Mouse (Mus musculus) liver, adult 2 months (tissue): ENCODE results near the gene Hoxa5.

Source experiments
- CTCF ChIP-seq: fragments of 200-500 bp; IDR thresholded peaks from 2 replicates; pipeline ENCODE4 v1.5.1; 2011; ENCODE audit warnings: low read depth, low read length, control low read depth
- POLR2A ChIP-seq: fragments of 200-500 bp; IDR thresholded peaks from 2 replicates; pipeline ENCODE4 v1.6.1; 2011; ENCODE audit warnings: low read length, control low read depth; ENCODE audit not compliant: insufficient read depth; ENCODE audit errors: extremely low read depth

DNA sequence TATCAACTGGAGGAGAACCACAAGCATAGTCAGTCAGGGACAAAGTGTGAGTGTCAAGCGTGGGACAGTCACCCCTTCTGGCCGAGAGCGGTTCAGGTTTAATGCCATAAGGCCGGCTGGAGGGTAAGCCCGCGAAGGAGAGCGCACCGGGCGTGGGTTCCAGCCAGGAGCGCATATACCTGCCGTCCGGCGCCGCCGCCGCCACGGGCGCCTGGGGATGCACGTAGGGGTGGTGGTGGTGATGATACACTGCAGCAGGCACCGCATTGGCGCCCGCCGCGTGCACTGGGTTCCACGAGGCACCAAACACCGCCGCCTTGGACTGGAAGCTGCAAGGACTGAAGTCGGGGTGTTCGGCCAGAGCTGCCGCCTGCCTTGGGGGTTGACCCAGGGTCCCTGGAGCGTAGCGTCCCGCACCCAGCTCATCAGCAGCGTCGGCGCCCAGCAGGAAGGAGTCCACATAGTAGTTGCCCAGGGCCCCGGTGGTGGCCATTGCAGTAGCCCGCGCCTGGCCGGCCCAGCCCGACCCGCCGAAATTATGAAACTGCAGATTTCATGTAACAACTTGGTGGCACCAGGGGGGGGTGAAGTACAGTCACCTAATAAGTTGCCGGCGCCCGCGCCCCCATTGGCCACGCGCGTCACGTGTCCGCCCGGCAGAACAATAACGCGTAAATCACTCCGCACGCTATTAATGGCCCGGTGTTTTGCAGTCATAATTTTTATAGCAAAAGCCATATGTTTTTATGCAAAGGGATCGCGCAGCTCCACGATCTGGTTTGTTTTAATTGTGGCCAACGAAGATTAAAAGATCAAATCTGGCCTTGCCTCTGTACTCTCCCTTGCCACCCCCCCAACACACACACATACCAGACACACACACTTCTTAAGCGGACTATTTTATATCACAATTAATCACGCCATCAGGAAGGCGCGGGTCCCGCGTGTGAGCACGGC is 21.5 kb upstream of the Hoxa5 start:
- no peak for TF ChIP-seq POLR2A
- no peak for TF ChIP-seq CTCF
